Mouse (Mus musculus) embryo, embryonic 10.5 days (tissue): ENCODE results near the gene P4hb.
"Not testable (repeated sequence)": the region's sequence is repeated elsewhere in the genome, so short reads cannot be mapped to it uniquely, and the experiment has no call there.

Source experiments
- DNase-seq: peaks from one replicate; pipeline ENCODE4 v3.0.0-alpha.2; 2015; ENCODE audit warnings: low spot score

P4hb gene

DNA sequence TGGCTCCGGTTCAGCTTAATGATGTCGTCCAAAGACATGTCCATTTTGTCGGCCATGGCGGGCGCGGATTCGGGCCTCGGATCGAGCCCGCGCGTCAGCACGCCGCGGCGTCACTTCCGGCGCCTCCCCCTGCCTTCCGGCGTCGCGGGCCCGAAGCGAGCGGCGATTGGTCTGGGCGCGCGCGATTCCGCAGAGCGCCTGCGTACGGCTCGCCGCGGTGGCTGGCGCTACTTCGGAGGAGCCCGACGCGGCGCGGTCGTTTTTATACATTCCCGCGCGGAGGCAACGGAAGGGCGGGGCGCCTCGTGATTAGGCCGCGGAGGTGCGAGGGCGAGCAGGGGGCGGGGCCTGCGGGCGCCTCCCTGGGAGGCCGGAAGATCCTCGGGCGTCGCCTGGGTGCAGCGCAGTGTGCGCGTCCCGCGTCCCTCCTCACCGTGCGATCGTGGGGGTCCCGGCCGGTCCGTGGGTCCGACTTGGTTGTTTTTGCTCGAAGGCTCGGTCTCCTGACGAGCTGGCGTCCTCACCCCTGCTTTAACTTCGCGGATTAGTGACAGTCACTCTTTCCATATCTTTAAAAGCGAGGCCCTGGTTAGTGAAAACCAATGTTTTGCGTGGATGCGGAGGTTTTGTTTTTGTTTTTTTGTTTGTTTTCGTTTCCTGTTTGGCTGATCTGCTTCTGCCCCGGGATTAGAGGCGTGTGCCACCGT, 25.4 kb upstream of the P4hb start, which contains the start of the genes Alyref and Anapc11:
Gene Alyref, minus strand, starts transcription at position 83 of the 707 bp plus-strand sequence.
Gene Anapc11, plus strand, starts transcription at position 139 of the 707 bp plus-strand sequence.
- peak; percentile 97 for DNase-seq

DNA sequence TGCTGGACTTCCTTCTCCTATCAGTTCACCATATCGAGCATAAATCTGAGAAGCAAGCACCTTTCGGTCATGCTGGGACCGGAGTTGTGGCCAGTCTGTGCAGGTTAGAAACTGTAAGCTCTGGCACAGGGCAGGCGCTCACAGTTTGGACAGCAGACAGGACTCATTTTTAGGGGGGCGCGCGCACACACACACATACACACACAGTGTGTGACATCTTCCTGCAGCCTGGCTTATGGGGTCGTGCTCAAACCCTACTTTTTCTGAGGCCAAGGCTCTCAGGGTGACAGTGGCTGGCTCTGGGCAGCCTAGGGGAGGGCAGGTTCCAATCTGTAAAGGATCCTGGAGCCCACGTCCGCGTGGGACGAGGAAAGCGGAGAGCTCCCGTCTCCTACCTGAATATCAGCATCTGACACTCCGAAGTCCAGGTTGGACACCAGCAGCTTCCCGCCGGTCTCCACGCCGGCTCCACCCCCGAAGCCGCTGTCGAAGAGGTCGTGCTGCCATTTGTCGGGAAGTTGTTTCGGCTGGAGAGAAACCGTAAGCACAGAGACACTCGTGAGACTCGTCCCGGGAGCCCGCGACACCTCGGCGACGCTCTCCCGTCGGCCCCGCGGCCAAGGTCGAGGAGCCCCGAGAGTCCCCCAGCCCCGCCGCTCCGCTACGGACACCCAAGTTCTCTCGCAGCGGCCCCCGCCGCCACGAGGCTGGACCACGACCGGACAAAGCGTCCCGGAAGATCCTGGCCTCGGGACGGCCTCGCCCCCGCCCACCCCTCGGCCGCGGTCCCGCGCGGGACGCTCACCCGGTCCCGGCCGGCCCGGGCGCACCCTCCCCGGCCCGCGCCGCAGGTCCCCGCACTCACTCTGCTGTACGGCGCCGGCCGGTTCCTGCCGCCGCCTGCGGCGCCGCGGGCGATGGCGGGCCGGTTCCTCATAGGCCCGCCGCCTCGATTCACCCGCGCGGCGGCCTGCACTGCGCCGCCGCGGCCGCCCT, 24.5 kb upstream of the P4hb start:
- DNase-seq: peak; percentile 34

DNA sequence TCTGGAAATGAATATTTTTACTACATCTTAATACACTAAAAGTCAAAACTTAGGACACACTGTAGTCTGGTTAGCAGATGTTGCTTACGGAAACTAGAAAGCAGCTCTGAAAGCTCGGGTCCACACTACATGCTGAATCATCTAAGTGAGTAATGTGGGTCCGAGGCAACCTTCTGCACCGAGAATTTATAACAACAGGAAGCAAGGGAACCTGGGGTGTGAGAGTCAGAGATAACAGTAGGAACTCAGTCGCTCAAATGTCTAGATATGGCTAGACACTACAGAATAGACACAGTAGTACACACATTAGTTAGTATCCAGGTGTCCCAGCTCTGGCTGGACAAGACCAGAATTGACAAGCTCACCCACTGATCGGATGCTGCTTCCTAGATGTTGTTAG, 15.5 kb upstream of the P4hb start:
- no peak for DNase-seq

DNA sequence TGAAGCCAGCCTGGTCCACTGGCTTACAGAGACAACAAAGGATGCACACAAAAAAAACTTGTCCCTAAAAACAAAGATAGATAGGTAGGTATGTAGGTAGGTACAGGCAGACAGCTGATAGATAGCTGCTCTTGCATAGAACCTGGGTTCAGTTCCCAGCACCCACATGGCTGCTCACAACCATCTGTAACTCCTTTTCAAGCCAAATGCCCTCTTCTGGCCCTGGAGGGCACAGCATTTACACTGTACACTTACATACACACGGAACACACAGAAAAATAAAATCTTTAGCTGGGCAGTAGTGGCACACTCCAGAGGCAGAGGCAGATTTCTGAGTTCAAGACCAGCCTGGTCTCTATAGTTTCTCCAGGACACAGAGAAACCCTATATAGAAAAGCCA, 10.9 kb upstream of the P4hb start:
- no peak for DNase-seq

DNA sequence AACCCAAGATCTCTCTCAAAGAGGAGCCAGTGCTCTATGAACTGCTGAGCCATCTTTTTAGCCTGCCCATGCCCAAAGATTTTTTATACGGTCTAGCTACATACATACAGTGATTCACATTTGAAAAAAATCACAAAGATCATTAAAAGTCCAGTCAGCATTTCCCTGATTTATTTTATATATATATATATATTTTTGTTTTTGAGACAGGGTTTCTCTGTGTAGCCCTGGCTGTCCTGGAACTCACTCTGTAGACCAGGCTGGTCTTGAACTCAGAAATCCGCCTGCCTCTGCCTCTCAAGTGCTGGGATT, 9.9 kb upstream of the P4hb start:
- not testable (repeated sequence) for DNase-seq

DNA sequence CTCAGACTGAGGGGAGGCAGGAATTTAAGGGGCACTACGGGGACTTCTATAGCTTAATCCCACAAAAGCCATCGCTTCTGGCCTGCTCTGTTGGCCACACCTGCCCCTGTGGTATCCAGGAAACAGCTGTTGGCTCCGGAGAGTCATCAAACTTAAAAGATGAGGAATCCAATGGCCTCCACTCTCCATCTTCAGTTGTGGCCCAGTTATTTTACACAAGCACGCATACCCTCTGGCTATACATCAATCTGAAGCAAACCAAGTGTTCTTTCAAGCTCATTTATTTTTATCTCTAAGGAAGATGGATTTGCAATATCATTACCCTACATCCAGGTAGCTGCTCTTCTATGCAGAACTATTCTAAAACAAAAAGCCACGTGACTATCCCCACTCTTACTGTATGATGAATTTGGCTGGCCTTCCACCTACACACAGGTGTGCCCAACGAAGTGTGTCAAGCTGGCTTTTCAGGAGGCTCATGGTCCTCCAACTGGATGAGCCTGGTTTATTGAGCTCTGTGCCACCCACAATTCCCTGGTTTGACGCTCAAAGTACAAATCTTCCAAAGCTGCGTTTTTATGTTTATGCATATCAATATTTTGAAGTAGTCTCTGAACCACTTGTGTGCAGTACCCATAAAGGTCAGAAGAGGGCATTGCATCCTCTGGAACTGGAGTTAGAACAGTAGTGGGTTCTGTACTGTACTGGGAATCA, 9.4 kb upstream of the P4hb start:
- DNase-seq: peak; percentile 63

DNA sequence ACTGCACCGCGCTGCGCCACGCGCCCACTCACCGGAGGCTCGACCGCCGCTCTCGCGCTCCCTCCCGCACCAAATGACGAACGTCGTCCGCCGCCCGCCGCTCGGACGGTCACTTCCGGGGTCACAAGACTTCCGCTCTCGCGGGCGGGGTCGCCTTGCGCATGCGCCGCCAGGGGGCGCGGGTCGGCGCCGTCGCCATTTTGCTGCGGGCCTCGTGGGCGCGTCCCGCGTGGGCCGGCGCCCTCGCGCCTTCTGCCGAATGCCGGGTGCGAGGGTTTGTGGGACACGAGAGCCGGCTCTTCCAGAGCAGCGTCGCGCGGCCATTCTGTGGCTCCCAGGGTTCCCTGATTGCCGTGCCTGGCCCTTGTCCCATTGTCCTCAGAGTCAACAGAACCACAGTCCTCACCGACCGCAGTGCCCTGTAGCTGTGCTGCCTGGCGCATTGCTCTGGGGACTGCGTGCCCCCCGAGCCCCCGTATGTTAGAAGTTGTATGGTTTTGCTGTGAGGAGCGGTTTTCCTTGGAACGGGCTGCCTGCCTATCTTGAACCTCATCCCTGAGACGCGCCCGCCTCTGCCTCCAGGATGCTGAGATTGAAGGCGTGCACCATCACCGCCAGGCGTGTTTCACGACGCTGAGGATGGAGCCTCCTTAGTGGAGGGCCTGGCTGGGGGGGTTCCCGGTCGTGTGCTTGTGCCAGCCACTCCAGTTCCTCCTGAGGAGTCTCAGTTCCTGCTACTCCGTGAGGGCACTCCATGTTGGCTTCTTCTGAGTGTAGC, 8.6 kb upstream of the P4hb start, which contains the start of gene Arhgdia:
Gene Arhgdia, minus strand, starts transcription at position 135 of the 778 bp plus-strand sequence.
- DNase-seq: peak; percentile 88

DNA sequence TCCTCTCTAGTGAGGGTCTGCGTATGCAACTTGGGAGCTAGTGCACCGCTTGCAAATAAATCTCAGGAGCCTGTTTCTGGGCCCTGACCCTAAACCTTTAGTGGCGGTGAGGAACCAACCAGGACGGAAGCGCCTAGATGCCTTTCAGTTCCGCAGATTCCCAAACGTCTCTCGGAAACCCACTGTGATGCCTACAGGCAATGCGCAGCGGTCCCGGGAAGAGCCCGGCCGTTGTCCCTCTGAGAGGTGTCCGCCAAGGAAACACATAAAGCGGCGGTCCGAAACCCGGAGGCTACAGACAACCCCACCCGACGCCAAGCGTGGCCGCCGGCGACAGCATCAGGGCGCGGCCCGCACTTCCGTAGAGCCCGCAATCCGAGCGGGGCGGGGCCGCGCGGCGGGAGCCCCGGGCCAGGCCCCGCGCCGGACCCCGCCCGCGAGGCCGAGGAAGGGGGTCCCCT, 7.8 kb upstream of the P4hb start:
- DNase-seq: peak; percentile 47

DNA sequence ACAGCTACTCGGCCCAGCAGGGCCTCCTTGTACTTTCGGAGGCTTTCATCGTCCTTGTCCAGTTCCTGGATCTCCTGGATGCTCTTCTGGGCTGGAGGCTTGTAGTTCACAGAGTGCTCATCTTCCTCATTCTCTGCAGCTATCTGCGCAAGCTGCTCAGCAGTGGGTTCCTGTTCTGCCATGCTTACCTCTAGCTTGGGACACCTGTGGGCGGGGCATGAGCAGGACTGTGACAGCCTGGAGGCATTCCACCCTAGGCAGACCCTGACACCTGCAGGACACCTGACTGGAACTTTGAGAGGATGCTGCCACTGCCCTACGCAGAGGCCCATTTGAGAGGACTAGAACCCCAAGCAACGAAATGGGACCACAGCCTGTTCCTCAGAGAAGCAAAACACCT, 7.1 kb upstream of the P4hb start:
- DNase-seq: no peak

DNA sequence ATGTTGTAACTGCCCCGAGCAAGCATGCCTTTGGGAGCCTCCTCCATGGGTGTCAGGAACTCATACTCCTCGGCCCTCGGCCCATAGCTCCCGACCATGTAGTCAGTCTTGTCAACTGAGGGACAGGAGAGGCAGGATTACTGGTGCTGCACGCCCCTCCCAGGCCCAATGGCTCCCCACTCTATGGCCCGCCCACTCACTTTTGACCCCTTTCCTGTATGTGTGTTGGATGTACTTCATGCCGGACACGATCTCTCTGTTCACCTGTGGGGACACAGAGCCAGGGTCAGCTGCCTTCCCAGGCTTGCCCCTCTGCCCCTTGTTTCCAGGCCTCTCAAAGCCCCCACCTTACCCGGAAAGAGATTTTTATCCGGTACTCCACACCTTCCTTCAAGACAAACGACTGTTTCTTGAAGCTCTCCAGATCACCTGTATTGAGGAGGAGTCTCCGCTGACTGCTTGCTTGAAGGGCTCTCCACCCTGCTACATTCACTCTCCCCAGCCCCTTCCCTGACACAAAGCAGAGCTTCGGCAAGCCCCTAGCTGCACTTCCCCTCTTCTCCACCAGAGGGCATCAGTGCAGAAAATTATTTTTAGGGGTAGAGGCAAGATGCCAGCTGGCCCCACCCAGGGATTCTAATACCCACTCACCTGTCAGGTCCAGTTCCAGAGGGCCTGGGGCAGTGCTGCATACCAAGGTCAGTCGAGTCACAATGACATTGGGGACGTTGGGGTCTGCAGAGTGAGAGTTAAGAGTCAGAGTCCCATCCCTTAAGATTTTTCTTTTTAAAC, 6.5 kb upstream of the P4hb start:
- DNase-seq: peak; percentile 92

DNA sequence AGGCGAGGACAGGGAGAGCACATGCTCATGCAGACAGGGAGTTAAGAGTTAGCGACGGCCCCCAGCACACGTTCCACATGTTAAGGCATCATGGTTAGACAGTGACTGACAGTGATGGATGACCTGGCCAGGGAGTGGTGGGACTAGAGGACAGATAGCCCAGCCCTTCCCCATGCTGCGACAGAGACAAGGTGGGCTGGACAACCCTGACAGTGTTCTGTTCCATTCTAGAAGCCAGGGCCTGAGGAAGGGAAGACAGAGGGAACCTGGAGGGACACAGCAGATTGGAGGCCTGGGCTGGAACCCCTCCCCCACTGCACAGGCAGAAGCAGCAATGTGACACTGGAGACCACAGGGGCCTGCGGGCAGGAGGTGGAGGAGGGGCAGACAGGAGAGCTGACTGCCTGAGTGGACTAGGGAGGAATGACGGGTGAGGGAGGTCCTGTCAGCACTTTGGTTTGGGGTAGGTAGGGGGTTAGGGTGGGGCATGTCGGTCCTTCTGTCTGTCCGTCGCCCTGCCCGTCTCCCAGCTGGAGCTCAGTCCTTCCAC, 5.7 kb upstream of the P4hb start:
- no peak for DNase-seq

DNA sequence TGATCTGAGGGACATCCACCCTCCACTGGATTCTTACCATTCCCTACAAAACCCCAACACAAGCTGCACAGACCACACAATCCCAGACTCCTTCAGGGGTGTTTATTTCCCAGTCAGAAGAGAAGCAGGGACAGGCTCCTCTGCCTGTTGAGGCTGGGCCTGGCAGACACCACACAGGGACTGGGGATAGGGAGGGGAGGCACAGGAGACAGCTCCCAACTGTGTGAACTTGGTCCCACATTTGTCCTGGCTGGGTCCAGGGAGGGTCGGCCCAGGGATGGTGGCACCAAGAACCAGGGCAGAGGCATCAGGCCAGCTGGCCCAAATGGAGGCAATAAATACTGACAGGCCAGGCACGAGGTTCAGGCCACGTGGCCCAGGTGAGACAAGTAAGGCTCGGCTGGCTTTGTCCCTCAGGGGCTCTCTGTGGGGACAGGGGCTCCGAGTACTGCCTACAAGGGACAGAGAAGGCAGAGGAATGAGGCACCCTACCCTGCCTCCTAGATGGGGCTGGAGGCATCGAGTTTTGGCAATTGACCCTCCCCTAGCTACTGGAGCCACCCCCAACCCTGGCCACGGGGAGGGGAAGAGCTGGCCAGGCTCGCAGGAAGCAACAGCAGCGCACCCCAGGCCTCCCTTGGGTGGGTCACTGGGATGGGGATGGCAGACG, 5.1 kb upstream of the P4hb start:
- DNase-seq: no peak

DNA sequence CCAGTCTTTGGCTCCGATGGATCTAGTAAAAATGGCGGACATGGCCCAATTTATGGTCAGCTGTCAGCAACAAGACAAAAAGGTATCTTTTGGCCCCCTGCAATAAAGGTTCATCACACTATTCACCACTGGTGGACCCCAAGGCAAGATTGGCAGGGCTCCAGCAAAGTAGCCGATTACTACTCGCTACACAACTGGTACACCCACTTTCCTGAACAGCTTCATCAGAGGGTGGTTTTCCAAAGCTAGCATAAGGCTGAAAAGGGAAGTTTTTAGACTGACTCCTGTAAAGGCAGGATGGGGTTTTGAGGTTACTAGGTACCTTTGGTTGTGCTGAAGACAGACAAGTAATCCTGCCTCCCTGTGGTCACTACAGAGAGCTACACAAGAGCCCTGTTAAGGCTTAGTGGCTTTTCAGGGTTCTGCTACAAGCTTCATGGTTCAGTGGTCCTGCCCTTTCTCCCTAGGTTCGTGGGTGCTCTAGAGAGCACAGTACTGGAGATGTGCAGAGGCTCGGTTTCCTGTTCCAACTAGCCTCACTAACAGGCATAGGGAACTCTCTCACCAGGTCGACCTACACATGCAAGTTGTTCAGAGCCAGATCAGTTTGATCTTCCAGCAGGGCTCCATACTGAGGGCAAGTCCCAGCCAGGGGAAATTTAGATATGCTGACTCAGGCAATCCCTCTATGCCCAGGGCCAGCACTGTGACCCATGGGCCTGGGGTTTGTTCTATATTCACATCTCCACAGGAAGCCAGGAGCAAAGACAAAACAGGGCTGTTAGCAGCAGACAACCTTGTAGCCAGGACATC, 4.4 kb upstream of the P4hb start:
- peak; percentile 35 for DNase-seq

DNA sequence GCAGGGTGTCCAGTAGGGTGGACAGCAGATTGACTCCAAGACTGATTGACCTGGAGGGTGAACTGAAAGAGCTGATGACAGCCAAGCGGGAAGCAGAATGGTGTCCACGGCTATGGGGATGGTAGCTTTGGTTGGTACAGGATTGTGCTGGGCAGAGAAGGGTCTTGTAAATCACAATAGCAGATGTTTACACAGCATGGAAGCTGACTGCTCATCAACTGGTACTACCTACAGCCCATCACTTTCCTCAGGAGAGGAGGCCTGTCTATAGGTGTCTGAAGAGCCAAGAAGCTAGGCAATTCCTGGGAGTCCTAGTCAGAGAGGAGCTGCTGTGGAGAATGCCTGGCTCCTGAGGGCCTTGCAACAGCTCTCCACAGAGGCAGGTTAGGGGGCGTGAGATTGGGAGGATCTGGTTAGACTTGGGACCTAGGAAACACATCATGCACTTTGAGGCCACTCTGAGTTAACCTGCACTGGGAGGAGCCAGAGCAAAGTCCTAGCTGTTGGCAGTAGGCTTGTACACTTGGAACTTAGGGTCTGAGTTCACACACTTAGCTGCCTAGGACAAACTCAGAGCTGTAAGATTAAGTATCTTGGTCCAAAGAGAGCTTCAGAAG, 3.4 kb upstream of the P4hb start:
- no peak for DNase-seq

DNA sequence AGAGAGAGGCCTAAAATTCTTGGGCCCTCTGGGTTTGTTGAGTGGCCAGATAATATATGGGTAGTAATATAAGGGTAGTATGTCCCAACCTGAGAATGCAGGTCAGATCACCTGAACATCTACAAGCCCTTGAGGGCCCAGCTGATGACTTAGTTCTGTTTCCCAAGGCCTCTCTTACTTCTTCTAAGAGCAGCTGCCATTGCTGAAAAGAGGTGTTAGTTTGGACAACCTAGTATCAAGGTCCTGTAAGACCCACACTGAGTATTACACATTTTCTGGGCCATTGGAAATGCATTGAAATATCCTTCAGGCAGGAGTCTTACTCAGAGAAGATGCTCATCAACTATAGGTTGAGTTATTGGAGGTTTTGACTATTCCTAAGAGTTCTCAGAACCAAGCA, 2.9 kb upstream of the P4hb start:
- DNase-seq: no peak

DNA sequence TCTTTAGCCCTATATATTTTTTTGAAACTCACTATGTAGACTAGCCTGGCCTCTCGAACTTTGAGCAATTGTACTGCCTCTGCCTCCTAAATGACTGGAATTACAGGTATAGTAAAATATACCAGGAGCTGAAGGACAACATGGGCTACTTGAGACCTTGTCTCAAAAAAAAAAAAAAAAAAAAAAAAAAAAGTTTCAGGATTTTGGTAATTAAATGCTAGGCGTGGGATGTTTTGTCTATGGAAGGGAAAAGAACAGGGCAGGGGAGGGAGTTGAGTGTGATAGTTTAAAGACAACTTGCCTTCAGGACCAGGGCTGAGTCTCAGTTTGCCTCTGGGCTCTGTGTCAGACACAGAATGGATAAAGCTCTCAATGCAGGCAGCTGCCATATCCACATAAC, 2.0 kb upstream of the P4hb start:
- DNase-seq: no peak

DNA sequence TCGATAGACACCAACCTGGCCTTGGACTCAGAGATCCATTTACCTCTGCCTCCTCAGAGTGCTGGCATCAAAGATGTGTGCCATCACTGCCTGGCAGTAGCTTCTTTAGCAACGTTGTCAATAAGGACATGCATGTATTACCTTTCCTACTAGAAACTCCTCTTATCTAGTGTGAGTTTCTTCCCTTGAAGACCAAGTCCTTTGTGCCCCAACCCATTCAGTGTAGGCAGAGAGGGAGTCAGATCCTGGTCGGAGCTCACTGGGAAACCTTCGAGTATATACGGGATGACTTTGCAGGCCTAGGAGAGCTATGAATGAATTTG, 1.2 kb upstream of the P4hb start:
- DNase-seq: no peak

DNA sequence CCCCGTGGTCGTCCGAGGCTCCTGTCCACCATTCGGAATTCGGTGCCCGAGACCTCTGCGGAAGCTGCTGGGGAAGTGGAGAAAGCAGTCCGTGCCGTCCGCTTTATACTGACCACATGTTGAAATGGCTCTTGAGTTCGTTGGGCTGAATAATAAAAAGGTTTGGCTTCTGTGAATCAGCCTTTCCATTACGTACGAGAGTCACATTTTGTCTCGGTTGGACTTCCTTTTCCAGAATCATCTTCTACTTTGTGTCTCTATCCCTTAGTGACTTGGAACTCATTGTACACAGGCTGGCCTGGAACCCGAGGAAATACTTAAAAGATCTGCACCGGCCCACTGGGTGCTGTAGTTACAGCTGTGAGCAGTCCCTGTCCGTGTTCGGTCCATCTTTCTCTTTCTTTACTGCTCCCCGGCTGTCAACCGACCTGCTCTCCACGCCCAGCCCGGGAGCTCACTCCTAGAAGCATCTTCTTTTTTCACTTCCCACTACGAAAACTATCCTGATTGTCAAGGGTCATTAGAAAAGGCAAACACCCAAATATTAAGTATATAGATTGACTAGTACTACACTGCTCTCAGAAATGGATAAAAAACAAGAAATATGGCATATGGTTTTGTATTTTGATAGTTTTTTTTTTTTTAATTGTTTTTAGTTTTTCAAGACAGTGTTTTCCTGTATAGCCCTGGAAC, 678 bp upstream of the P4hb start:
- DNase-seq: no peak
